Mouse (Mus musculus) embryonic facial prominence, embryonic 11.5 days (tissue): ENCODE data around the gene Nme2. TPM values are rescaled to one million over a fixed set of nuclear protein-coding genes. Genes with fewer than 3 reads are reported as not detected.

Experiments
- ATAC-seq: fragments of 200-750 bp; cut with Nextera tagmentation; replicated peaks from 2 replicates; pipeline ENCODE4 v1.8.0; 2017; ENCODE audit warnings: low read depth; ENCODE audit not compliant: insufficient number of reproducible peaks, low FRiP score, low TSS enrichment
- DNase-seq: peaks from one replicate; pipeline ENCODE4 v3.0.0-alpha.2; 2015; ENCODE audit warnings: low spot score
- H3K27ac ChIP-seq: fragments of 300-500 bp; sonication (generic); replicated peaks from 2 replicates; pipeline ENCODE4 v1.5.1; 2014; ENCODE audit warnings: mild to moderate bottlenecking, low read depth, low read length, control low read depth
- H3K27me3 ChIP-seq: fragments of 300-500 bp; sonication (generic); 2 replicates; pipeline ENCODE4 v1.6.1; 2014; ENCODE audit warnings: mild to moderate bottlenecking, low read length, moderate library complexity, mixed read lengths; ENCODE audit not compliant: control insufficient read depth, insufficient read depth
- H3K36me3 ChIP-seq: fragments of 300-500 bp; sonication (generic); replicated peaks from 2 replicates; pipeline ENCODE4 v1.6.1; 2014; ENCODE audit warnings: low read depth, mild to moderate bottlenecking, low read length, moderate library complexity, mixed read lengths; ENCODE audit not compliant: control insufficient read depth, insufficient read depth
- H3K4me1 ChIP-seq: fragments of 300-500 bp; sonication (generic); 2 replicates; pipeline ENCODE4 v1.6.1; 2014; ENCODE audit warnings: low read length, mixed read lengths; ENCODE audit not compliant: control insufficient read depth, insufficient read depth
- H3K4me2 ChIP-seq: fragments of 300-500 bp; sonication (generic); 2 replicates; pipeline ENCODE4 v1.6.1; 2014; ENCODE audit warnings: low read depth, mild to moderate bottlenecking, control low read depth, low read length, moderate library complexity
- H3K4me3 ChIP-seq: fragments of 300-500 bp; sonication (generic); 2 replicates; pipeline ENCODE4 v1.5.1; 2014; ENCODE audit warnings: low read depth, low read length, control low read depth
- H3K9ac ChIP-seq: fragments of 300-500 bp; sonication (generic); replicated peaks from 2 replicates; pipeline ENCODE4 v1.6.1; 2014; ENCODE audit warnings: mild to moderate bottlenecking, control low read depth, low read length
- H3K9me3 ChIP-seq: fragments of 300-500 bp; sonication (generic); replicated peaks from 2 replicates; pipeline ENCODE4 v1.6.1; 2016; ENCODE audit warnings: mild to moderate bottlenecking, low read length, inconsistent platforms, mixed read lengths; ENCODE audit not compliant: control insufficient read depth
- WGBS: fragments of 180-500 bp; shearing (Covaris S2); extraction: QIAGEN DNeasy Blood & Tissue Kit; methylation state at CpG from one replicate; pipeline ENCODE4 v1.1.7; 2014; 5-methylcytosine and 5-hydroxymethylcytosine counted together
- polyA plus RNA-seq: library from polyadenylated mRNA; unstranded; fragments of >200 nt; fragmentation: Nextera tagmentation; extraction: Ambion mirVana; gene quantifications from 2 replicates; pipeline ENCODE4 v1.2.1, GENCODE M21; 2014

Gene Nme2
- 230 and 250 TPM in 2 replicates for polyA plus RNA-seq

GRCm38 (mm10) chr11:93956159-93956558, at the start of gene Nme2:
Gene Nme2 (minus strand): TSS chr11:93956259.
- no peak for DNase-seq
- WGBS = 3% methylated on average over 6 of the region's 6 CpGs
- Histone ChIP-seq H3K4me3 (peak within 1 kb of the TSS; percentile 71), H3K4me2 (peak within 1 kb of the TSS; percentile 53), H3K27ac (peak within 1 kb of the TSS; percentile 87), H3K4me1 (no peaks in the 10 kb centered on the region; the same call in 1 of the 2 replicates), H3K9ac (peak within 1 kb of the TSS; percentile 72), H3K9me3 (no peaks in the 10 kb centered on the region), H3K36me3 (peaks cover 5% of the 10 kb centered on the region), H3K27me3 (no peaks in the 10 kb centered on the region)
- 0 out of 2 replicates have a peak, but pooled peaks have one; percentile 3 for ATAC-seq

- ATAC-seq (no peak), DNase-seq (no peak)
- Histone ChIP-seq H3K4me3 (no peak overlapping the region), H3K9ac (no peak overlapping the region), H3K4me2 (no peak overlapping the region), H3K27me3 (no peaks in the 10 kb centered on the region), H3K9me3 (no peaks in the 10 kb centered on the region), H3K4me1 (no peaks in the 10 kb centered on the region), H3K36me3 (no peaks in the 10 kb centered on the region), H3K27ac (no peak overlapping the region)
- 92% methylated on average over 2 of the region's 2 CpGs for WGBS
These were observed 47.3 kb upstream of the Nme2 start for GRCm38 (mm10) chr11:94003346-94003745.

GRCm38 (mm10) chr11:93999276-93999675, 43.2 kb upstream of the Nme2 start:
- DNase-seq (no peak), ATAC-seq (no peak)
- no peak overlapping the region for H3K4me3 ChIP-seq
- no peaks in the 10 kb centered on the region for H3K9me3 ChIP-seq
- H3K4me2 ChIP-seq = no peak overlapping the region; the same call in 1 of the 2 replicates
- H3K27ac ChIP-seq = no peak overlapping the region
- no peaks in the 10 kb centered on the region for H3K36me3 ChIP-seq
- H3K4me1 ChIP-seq = peaks cover 4% of the 10 kb centered on the region; the same call in 1 of the 2 replicates
- H3K9ac ChIP-seq = no peak overlapping the region
- H3K27me3 ChIP-seq = no peaks in the 10 kb centered on the region

GRCm38 (mm10) chr11:93997141-93997775, 41.2 kb upstream of the Nme2 start:
- Histone ChIP-seq H3K4me2 (peak overlapping the region; percentile 87), H3K9me3 (no peaks in the 10 kb centered on the region), H3K27me3 (no peaks in the 10 kb centered on the region), H3K4me3 (peak overlapping the region; percentile 98), H3K4me1 (peaks cover 4% of the 10 kb centered on the region; the same call in 1 of the 2 replicates), H3K36me3 (no peaks in the 10 kb centered on the region), H3K9ac (peak overlapping the region; percentile 22; the same call in 1 of the 2 replicates), H3K27ac (no peak overlapping the region)
- ATAC-seq (no peak), DNase-seq (peak; percentile 17)
- WGBS = 33% methylated on average over 13 of the region's 13 CpGs

GRCm38 (mm10) chr11:93996306-93997140, 40.5 kb upstream of the Nme2 start:
- under 1% methylated on average over 58 of the region's 58 CpGs for WGBS
- Histone ChIP-seq H3K36me3 (no peaks in the 10 kb centered on the region), H3K4me1 (peaks cover 4% of the 10 kb centered on the region; the same call in 1 of the 2 replicates), H3K9ac (peak overlapping the region; percentile 88), H3K4me2 (peak overlapping the region; percentile 87), H3K9me3 (no peaks in the 10 kb centered on the region), H3K27ac (peak overlapping the region; percentile 80), H3K27me3 (no peaks in the 10 kb centered on the region), H3K4me3 (peak overlapping the region; percentile 98)
- ATAC-seq = peak; percentile 63
- DNase-seq = peak; percentile 59

GRCm38 (mm10) chr11:93995720-93996305, 39.8 kb upstream of the Nme2 start, which contains the start of gene Spag9:
Gene Spag9 (plus strand): TSS chr11:93996091.
- Histone ChIP-seq H3K4me1 (peaks cover 4% of the 10 kb centered on the region; the same call in 1 of the 2 replicates), H3K27me3 (no peaks in the 10 kb centered on the region), H3K4me2 (peak within 1 kb of the TSS; percentile 87), H3K27ac (peak within 1 kb of the TSS; percentile 80), H3K9ac (peak within 1 kb of the TSS; percentile 88), H3K9me3 (no peaks in the 10 kb centered on the region), H3K36me3 (no peaks in the 10 kb centered on the region), H3K4me3 (peak within 1 kb of the TSS; percentile 98)
- peak; percentile 90 for ATAC-seq
- DNase-seq = peak; percentile 96
- WGBS = 0% methylated on average over 51 of the region's 70 CpGs

- peak overlapping the region; percentile 59 for H3K4me2 ChIP-seq
These were observed 39.2 kb upstream of the Nme2 start for GRCm38 (mm10) chr11:93995111-93995719.

More at GRCm38 (mm10) chr11:93995111-93995719, 39.2 kb upstream of the Nme2 start:
- H3K9me3 ChIP-seq = no peaks in the 10 kb centered on the region
- H3K27me3 ChIP-seq = no peaks in the 10 kb centered on the region
- peak overlapping the region; percentile 49 for H3K27ac ChIP-seq
- 6% methylated on average over 15 of the region's 15 CpGs for WGBS
- H3K4me3 ChIP-seq = peak overlapping the region; percentile 98
- peaks cover 4% of the 10 kb centered on the region; the same call in 1 of the 2 replicates for H3K4me1 ChIP-seq
- ATAC-seq (peak; percentile 36), DNase-seq (peak; percentile 50)
- peak overlapping the region; percentile 88 for H3K9ac ChIP-seq
- H3K36me3 ChIP-seq = no peaks in the 10 kb centered on the region
